Mouse (Mus musculus) mouse trophoblast stem cell (cell line): ENCODE measurements at regions not wholly inside any gene's neighbourhood (a gene's known extent, or its start where the extent isn't known, plus 50 kb on each side); places are given as distances from the start of the nearest gene placed in this dataset.

ENCODE experiments used
- in situ Hi-C, 2 experiments: fragments of 300-500 bp; cut with MseI, MboI; formaldehyde crosslinking; loops; 2 replicates in 1 of 2; 3 replicates in 1 of 2; pipeline ENCODE4 v1.15.1; 2025

GRCm38 (mm10) chr6:49893113-49893512, 70.6 kb downstream of the Npy start:
- in situ Hi-C loops, result no loop called here

DNA sequence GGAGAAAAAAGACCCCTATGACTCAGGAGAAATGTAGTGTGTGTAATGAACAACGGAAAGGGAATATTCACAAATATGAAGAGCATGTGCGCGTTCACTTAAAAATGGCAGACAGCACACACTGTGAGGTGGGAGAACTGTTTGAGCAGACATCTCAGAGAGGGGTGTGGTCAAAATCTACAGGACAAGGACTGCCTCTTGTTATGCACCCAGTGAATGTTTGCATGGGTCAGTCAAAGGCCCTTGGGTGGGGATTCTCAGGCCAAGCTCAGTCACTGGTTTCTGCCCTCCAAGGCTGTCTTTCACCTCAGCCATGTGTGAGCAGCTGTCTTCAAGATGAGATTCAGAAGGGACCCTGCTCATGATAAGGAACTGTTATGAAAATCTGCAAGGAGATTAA, 76.6 kb downstream of the Npy start:
- in situ Hi-C loops, result no loop called here

- in situ Hi-C loops, result loop anchor here in 1 of 2 experiments (25.0 kb wide), 1 partner anchor 389 kb away; no protein-coding TSS in a partner anchor
These were observed 79.0 kb downstream of the Npy start for GRCm38 (mm10) chr6:49901512-49901911.

DNA sequence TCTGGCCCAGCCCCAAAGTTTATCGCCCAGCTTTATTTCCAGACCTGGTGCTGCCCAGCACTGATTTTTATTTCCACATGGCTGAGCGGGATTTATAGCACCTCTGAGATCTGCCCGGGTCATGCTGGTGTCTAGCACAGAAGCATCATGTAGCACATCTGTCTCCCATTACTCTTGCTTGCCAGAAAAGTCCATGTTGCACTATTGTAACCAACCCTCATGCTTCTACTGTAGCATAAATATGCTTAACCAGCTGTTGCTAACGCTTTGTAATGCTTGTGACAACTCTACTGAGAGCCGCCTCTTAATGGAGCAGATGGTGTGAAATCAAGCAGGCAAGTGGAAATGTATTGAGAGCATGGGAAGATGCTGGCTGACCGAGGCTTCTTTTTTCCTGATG, 81.5 kb downstream of the Npy start:
- in situ Hi-C loops, result loop anchor here in 1 of 2 experiments (25.0 kb wide), 1 partner anchor 392 kb away; no protein-coding TSS in a partner anchor

GRCm38 (mm10) chr6:49906456-49906855, 83.9 kb downstream of the Npy start:
- in situ Hi-C loops, result loop anchor here in 1 of 2 experiments (25.0 kb wide), 1 partner anchor 394 kb away; no protein-coding TSS in a partner anchor

- in situ Hi-C loops, result loop anchor here in 1 of 2 experiments (25.0 kb wide), 1 partner anchor 407 kb away; no protein-coding TSS in a partner anchor
These were observed 96.7 kb downstream of the Npy start for GRCm38 (mm10) chr6:49919089-49919812.

- in situ Hi-C loops, result loop anchor here (10.0 to 25.0 kb wide), 2 partner anchors 375 to 407 kb away; no protein-coding TSS in a partner anchor
These were observed 97.3 kb downstream of the Npy start for GRCm38 (mm10) chr6:49919813-49920170.

- in situ Hi-C loops, result loop anchor here (10.0 to 25.0 kb wide), 2 partner anchors 371 to 412 kb away; no protein-coding TSS in a partner anchor
These were observed 101.8 kb downstream of the Npy start for GRCm38 (mm10) chr6:49924296-49924695.

DNA sequence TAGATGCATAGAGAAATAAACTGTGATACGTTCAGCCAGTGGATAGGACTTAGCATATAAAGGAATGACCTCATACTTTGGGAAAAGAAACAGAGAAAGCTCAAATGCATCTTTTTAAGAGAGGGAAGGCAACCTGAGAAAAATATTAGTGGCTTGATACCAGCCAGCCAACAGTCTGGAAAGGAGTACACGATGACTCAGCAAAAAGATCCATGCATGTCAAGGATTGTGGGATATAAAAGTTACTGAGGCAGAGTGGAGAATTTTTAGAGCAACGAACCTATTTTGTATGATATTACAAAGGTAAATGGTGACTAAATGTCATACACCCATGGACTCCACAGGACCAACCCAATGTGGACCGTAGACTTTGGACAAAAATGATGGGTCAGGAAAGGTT, 105.6 kb downstream of the Npy start:
- in situ Hi-C loops, result loop anchor here in 1 of 2 experiments (10.0 kb wide), 1 partner anchor 367 kb away; no protein-coding TSS in a partner anchor

DNA sequence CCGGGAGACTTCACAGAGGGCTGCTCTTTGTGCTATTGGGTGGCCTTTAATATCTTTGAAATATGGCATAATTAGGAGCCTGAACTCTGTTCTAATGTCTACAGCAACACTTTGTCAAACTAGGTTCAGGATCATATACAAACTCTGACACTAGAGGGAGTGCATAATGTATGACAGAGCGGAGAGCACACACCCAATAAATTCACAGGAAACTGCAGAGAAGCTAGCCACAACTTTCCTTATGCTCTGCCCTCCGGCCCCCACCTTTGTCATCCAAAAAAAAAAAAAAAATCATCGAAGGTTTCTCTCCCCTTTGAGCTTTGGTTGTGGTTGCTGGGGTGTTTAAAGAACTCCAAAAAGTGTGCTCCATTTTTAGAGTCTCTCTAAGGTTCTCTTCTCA, 107.6 kb downstream of the Npy start:
- in situ Hi-C loops, result no loop called here

DNA sequence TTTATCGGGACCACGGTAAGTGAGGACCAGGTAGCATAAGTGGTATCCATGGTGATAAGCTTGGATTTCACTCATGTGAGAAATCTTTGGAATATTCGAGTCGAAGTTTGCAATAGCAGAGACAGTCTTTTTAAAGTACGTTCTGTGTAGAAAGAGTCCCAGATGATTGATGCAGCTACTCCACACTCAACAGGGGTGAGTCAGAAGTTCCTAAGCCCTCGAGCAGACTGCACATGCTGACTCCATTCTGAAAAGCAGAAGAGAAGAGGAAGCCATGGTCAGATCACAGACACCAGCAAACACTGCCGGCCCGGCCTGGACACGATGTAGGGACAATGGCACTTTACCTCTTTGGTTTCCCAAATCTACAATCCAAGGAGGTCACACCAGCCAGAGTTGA, 120.6 kb downstream of the Npy start:
- in situ Hi-C loops, result no loop called here

- in situ Hi-C loops, result no loop called here
These were observed 136.4 kb downstream of the Npy start for GRCm38 (mm10) chr6:49958891-49959290.

GRCm38 (mm10) chr6:49961166-49961565, 138.7 kb downstream of the Npy start:
- in situ Hi-C loops, result no loop called here

DNA sequence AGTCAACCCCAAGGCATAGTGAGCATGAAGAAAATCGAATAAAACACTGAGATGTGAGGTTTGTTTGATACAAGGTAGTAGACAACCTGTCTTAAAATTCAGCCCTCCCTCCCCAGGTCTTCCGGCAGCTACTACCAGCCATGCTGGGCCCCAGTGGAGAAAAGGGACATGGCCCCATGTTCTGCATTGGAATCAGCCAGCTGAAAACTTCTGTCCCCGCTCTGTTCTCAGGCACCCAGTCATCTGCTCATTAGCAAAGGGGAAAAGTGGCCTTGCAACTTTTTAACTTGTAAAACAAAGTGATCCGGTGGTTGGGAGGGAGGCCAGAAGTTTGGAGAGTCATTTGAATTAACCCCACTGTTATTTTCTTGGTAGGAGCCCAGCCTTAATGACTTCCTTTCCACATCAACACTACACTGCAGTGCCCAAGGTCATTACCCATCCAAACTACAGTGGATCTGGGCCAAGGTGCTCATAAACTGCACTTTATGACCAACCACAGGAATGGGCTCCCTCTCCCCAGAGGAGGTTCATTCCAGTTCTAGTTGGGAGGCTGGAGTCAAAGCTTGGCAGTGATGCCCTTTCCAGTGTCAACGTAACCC, 143.5 kb downstream of the Npy start:
- in situ Hi-C loops, result no loop called here

- in situ Hi-C loops, result no loop called here
These were observed 143.5 kb upstream of the Mpp6 start for GRCm38 (mm10) chr6:49966555-49966954.

DNA sequence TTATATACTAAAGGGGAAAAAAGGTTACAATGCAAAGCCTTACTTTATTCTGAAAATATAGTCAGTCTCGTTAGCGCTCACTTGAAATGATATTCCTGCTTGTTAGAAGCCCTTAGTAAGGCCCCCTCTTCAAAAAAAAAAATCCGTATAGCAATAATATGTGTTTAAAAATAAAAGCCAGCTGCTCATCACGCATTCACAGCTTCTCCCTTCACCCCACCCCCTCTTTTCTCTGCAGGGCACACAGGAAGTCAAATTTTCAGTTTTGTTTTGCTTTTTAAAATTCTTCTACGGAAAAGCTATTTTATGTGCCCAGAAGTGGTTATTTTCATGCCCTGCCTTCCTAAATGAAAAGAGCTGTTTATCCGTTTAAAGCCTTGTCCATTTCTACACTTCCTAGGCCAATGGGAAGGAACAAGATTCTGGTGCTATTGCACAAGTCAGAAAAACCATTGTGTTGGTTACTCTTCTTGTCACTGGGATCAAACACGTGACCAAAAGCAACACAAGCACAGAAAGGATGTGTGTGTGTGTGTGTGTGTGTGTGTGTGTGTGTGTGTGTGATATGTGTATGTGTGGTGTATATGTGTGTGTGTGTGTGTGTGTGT, 136.7 kb upstream of the Mpp6 start:
- in situ Hi-C loops, result no loop called here

GRCm38 (mm10) chr6:49977783-49978182, 132.3 kb upstream of the Mpp6 start:
- in situ Hi-C loops, result no loop called here

DNA sequence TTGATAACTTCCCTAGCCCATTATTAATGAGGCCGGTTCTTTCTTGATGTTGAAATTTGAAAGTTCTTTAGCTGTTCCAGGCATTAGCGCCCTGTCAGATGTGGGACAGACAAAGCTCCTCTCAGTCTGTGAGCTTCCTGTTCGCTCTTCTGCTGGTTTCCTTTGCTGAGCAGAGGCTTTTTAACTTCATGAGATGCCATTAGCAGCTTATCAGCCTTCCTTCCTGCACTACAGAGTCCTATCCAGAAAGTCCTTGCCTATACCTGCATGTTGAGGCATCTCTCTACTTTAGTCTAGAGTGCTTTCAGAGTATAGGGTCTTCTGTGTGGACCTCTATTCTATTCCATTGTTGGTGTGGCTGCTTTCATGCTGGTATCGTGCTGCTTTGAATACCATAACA, 126.3 kb upstream of the Mpp6 start:
- in situ Hi-C loops, result no loop called here

- in situ Hi-C loops, result no loop called here
These were observed 124.9 kb upstream of the Mpp6 start for GRCm38 (mm10) chr6:49985127-49985526.

- in situ Hi-C loops, result no loop called here
These were observed 122.9 kb upstream of the Mpp6 start for GRCm38 (mm10) chr6:49987141-49987540.

DNA sequence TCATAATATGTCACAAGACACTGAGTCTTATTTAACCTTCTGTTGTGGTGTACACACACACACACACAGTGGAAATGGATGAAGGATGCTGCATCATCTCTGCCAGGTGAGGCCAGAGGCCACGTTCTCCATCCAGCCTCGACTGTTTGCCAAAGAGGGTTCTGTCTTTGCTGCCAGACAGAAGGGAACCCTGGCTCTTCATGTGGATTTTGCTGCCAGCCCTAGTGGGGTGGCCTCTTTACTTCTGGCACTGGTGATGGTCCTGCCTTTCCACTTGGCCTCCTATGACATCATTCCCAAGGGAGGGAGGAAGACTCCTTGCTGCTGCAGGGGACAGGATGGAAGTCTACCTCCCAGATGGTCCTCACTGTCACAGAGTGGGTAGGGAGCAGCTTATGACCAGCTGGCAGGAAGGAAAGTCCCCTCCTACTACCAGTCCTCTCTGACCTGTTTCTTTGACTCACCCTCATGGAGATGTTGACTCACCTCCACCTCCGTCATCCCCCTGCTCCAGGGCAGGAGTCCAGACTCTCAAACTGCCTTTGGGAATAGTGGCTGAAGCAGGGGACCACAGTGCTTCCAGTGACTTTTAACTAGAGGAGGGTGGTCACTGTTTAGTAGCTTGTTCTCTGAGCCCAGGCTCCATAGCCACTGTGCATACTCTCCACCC, 122.4 kb upstream of the Mpp6 start:
- in situ Hi-C loops, result no loop called here
